Mouse (Mus musculus) spleen, adult 2 months (tissue): ENCODE results near the gene Arhgap25.

Source experiments
- CTCF ChIP-seq: fragments of 200-500 bp; IDR thresholded peaks from 2 replicates; pipeline ENCODE4 v1.5.1; 2011; ENCODE audit warnings: mild to moderate bottlenecking, inconsistent platforms; ENCODE audit not compliant: insufficient read depth, insufficient read length, insufficient replicate concordance; ENCODE audit errors: extremely low read depth
- POLR2A ChIP-seq: fragments of 200-500 bp; IDR thresholded peaks from 2 replicates; pipeline ENCODE4 v1.6.1; 2011; ENCODE audit warnings: low read depth, low read length, inconsistent platforms

- TF ChIP-seq CTCF (no peak), POLR2A (no peak)
Measured at GRCm38 (mm10) chr6:87534855-87535575, 2.0 kb upstream of the Arhgap25 start.
